Mouse (Mus musculus) bone marrow macrophage, adult 2 months (primary cell): ENCODE measurements around the gene Dach1.

ENCODE experiments used
- CTCF ChIP-seq: IDR thresholded peaks from 2 replicates; pipeline ENCODE4 v1.5.1; 2012; ENCODE audit warnings: low read depth, mild to moderate bottlenecking, low read length, moderate library complexity
- POLR2A ChIP-seq: IDR thresholded peaks from 2 replicates; pipeline ENCODE4 v1.6.1; 2012; ENCODE audit warnings: mild to moderate bottlenecking, low read depth, low read length, borderline replicate concordance

- no peak for TF ChIP-seq CTCF
- no peak for TF ChIP-seq POLR2A
Measured at GRCm38 (mm10) chr14:98109929-98110328, 59.6 kb downstream of the Dach1 start.
